Mouse (Mus musculus) midbrain, embryonic 14.5 days (tissue): Measurements from ENCODE around the gene D430041D05Rik. TPM values are rescaled to one million over a fixed set of nuclear protein-coding genes. Genes with fewer than 3 reads are reported as not detected.

Source experiments
- ATAC-seq: fragments of 200-750 bp; cut with Nextera tagmentation; 2 replicates; pipeline ENCODE4 v1.8.0; 2017; ENCODE audit warnings: moderate number of reproducible peaks, moderate library complexity; ENCODE audit not compliant: low FRiP score, low TSS enrichment
- DNase-seq: peaks from one replicate; pipeline ENCODE4 v3.0.0-alpha.2; 2015
- H3K27ac ChIP-seq: fragments of 300-500 bp; sonication (generic); replicated peaks from 2 replicates; pipeline ENCODE4 v1.5.1; 2014; ENCODE audit warnings: mild to moderate bottlenecking, low read depth, low read length, moderate library complexity
- H3K27me3 ChIP-seq: fragments of 300-500 bp; sonication (generic); 2 replicates; pipeline ENCODE4 v1.6.1; 2014; ENCODE audit warnings: low read length, control low read depth, mixed read lengths; ENCODE audit not compliant: control insufficient read depth, insufficient read depth
- H3K36me3 ChIP-seq: fragments of 300-500 bp; sonication (generic); 2 replicates; pipeline ENCODE4 v1.6.1; 2014; ENCODE audit warnings: low read length, control low read depth; ENCODE audit not compliant: control insufficient read depth, insufficient read depth
- H3K4me1 ChIP-seq: fragments of 300-500 bp; sonication (generic); 2 replicates; pipeline ENCODE4 v1.6.1; 2014; ENCODE audit warnings: mild to moderate bottlenecking, antibody characterized with exemption, low read length, control low read depth; ENCODE audit not compliant: control insufficient read depth, insufficient read depth
- H3K4me2 ChIP-seq: fragments of 300-500 bp; sonication (generic); 2 replicates; pipeline ENCODE4 v1.6.1; 2014; ENCODE audit warnings: mild to moderate bottlenecking, low read length, moderate library complexity
- H3K4me3 ChIP-seq: fragments of 300-500 bp; sonication (generic); replicated peaks from 2 replicates; pipeline ENCODE4 v1.5.1; 2014; ENCODE audit warnings: low read depth, low read length
- H3K9ac ChIP-seq: fragments of 300-500 bp; sonication (generic); replicated peaks from 2 replicates; pipeline ENCODE4 v1.6.1; 2014; ENCODE audit warnings: mild to moderate bottlenecking, low read length, moderate library complexity
- H3K9me3 ChIP-seq: fragments of 300-500 bp; sonication (generic); 2 replicates; pipeline ENCODE4 v1.6.1; 2016; ENCODE audit warnings: low read length, control low read depth, mixed read lengths; ENCODE audit not compliant: control insufficient read depth
- WGBS: fragments of 180-500 bp; shearing (Covaris S2); extraction: QIAGEN DNeasy Blood & Tissue Kit; methylation state at CpG from one replicate; pipeline ENCODE4 v1.1.7; 2014; 5-methylcytosine and 5-hydroxymethylcytosine counted together
- polyA plus RNA-seq: library from polyadenylated mRNA; unstranded; fragments of >200 nt; fragmentation: Nextera tagmentation; extraction: Ambion mirVana; gene quantifications from 2 replicates; pipeline ENCODE4 v1.2.1, GENCODE M21; 2014

Gene D430041D05Rik
- polyA plus RNA-seq, 1 experiment from 2014 or later: 12.0 TPM

DNA sequence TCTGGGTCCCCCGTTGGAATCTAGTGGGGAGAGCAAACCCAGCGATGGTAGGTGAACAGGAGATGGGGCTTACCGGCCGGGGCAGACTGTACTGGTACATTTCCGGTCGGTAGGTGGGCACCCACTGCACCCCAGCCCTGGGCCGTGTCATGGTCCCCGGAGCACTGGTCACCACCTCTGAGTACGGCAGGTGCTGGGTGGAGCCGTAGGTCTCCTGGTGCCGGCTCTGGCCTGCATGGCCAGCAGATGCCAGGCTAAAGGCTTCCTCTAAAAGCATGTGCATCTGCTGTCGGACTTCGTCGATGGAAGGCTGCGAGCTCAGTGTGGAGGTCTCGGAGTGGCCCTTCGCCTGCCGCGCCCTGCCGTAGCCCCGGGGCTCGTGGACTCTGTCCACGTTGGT, 243.0 kb downstream of the D430041D05Rik start:
- no peak overlapping the region for H3K4me3 ChIP-seq
- WGBS: 89% methylated on average over 23 of the region's 23 CpGs
- H3K4me2 ChIP-seq: peak overlapping the region; percentile 29
- H3K36me3 ChIP-seq: no peaks in the 10 kb centered on the region
- H3K4me1 ChIP-seq: 0 out of 2 replicates have a peak, but pooled peaks cover 10% of the 10 kb centered on the region
- 0 out of 2 replicates have a peak, but pooled peaks have one; percentile 18 for ATAC-seq
- H3K9me3 ChIP-seq: no peaks in the 10 kb centered on the region
- H3K27me3 ChIP-seq: no peaks in the 10 kb centered on the region
- peak overlapping the region; percentile 56; the same call in 1 of the 2 replicates for H3K27ac ChIP-seq
- DNase-seq: no peak
- no peak overlapping the region for H3K9ac ChIP-seq

DNA sequence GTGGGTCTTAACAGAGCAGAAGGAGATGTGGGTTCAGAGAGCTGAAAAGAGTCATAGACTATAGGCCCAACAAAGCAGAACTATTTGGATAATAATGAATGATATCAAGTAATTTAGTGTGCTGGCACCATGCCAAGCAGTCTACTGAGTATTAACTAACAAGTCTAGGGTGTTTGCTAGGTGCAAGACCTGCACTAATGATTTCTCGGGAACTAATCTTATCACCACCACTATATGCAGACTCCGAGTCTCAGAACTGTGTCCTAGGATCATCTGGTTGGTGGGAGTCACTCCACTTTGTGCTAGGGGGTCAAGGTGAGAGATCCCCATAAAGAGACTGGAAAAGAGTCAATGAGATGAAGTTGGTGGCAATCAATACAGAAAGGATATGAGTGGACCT, 245.2 kb downstream of the D430041D05Rik start:
- Histone ChIP-seq H3K4me1 (0 out of 2 replicates have a peak, but pooled peaks cover 10% of the 10 kb centered on the region), H3K36me3 (no peaks in the 10 kb centered on the region), H3K27ac (no peak overlapping the region), H3K27me3 (no peaks in the 10 kb centered on the region), H3K4me2 (no peak overlapping the region), H3K4me3 (no peak overlapping the region), H3K9ac (no peak overlapping the region), H3K9me3 (no peaks in the 10 kb centered on the region)
- ATAC-seq: no peak
- DNase-seq: no peak
- 93% methylated on average over 2 of the region's 2 CpGs for WGBS

DNA sequence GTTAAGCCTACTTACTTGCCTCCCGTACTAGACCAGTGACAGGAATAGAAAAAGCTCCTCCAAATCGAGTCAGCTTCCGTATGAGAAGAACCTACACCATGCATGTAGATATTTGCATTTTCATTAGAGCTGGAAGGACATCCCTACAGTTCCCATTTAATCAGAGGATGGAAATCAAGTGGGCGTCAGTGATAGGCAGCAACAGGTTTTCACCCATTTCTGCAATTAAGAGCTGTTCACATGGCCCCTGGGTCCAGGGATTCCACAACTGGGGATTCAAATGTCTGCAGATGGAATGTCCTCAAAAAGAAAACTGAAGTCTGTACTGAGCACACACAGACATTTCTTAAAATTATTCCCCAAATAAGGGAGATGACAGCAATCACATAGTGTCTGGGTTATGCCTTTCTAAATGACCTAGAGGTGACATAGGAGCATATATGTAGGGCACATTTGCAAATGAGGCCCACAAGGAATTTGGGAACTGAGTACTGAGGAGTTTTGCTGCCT, 246.8 kb downstream of the D430041D05Rik start:
- ATAC-seq (no peak), DNase-seq (no peak)
- Histone ChIP-seq H3K36me3 (no peaks in the 10 kb centered on the region), H3K9ac (no peak overlapping the region), H3K4me3 (no peak overlapping the region), H3K9me3 (no peaks in the 10 kb centered on the region), H3K4me1 (0 out of 2 replicates have a peak, but pooled peaks cover 10% of the 10 kb centered on the region), H3K27ac (no peak overlapping the region), H3K4me2 (no peak overlapping the region), H3K27me3 (no peaks in the 10 kb centered on the region)
- 96% methylated on average over 4 of the region's 4 CpGs for WGBS

DNA sequence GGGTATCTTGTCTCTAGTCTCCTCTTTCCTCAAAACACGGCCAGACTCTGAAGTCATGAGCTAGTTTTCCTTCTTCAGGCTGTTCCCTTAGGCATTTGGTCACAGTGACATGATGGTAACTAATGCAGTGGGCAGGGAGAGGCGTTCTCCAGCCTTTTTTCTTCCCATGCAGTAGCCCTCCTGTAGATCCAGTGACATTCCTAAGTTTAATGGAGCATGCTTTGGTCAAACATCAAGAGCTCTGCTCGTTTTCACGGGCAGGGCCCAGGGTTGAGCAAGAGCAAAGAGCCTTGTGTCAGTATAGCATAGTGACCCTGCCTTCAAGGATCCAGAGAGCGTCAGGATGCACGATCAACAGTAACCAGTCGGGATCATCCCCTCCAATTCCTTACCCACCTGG, 247.4 kb downstream of the D430041D05Rik start:
- DNase-seq: no peak
- H3K4me2 ChIP-seq: no peak overlapping the region
- no peak overlapping the region for H3K9ac ChIP-seq
- H3K9me3 ChIP-seq: no peaks in the 10 kb centered on the region
- ATAC-seq: no peak
- H3K36me3 ChIP-seq: no peaks in the 10 kb centered on the region
- WGBS: 86% methylated on average over 7 of the region's 7 CpGs
- 0 out of 2 replicates have a peak, but pooled peaks cover 8% of the 10 kb centered on the region for H3K4me1 ChIP-seq
- no peaks in the 10 kb centered on the region for H3K27me3 ChIP-seq
- no peak overlapping the region for H3K4me3 ChIP-seq
- no peak overlapping the region for H3K27ac ChIP-seq

DNA sequence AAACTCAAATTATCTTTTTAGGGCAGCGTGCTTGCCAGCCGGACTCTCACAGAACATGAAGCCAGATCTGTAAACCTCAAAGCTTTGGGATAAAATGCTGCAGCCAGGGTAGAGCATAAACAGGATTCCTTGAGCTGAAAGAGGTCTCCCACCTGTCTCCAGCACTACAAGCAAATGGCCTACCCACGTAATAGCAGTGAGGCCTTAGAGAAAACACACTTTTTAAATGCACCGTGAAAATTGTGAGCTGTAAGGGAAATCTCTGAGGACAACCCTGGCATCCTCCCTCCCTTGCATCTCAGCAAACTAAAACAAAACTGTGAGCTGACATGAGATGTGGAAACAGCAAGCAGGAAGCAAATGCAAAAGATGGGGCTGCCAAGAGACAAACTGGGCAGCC, 253.0 kb downstream of the D430041D05Rik start:
- H3K36me3 ChIP-seq: peaks cover under 1% of the 10 kb centered on the region; the same call in 1 of the 2 replicates
- no peaks in the 10 kb centered on the region for H3K4me1 ChIP-seq
- H3K9ac ChIP-seq: no peak overlapping the region
- no peak overlapping the region for H3K4me3 ChIP-seq
- ATAC-seq (no peak), DNase-seq (no peak)
- 79% methylated on average over 4 of the region's 4 CpGs for WGBS
- no peak overlapping the region for H3K4me2 ChIP-seq
- H3K27ac ChIP-seq: no peak overlapping the region
- no peaks in the 10 kb centered on the region for H3K9me3 ChIP-seq
- no peaks in the 10 kb centered on the region for H3K27me3 ChIP-seq

DNA sequence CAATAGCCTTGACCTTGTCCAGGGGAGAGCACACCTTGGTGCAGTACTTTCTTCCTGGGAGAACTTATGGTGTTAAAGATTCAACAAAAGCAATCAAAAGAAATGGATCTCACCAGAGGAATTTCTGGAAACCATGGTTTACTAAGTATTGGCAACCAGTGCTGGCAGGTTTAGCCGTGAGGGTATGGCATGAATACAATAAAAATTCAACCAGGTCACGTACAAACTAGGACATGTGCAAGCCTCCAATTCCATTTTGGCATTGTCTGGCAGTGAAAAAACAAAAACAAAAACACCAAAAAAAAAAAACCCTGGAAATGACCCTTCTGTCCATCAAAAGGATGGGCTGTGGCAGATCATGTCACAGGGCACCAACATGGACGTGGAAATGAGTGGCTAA, 256.9 kb downstream of the D430041D05Rik start:
- peaks cover 14% of the 10 kb centered on the region for H3K36me3 ChIP-seq
- WGBS: 82% methylated on average over 3 of the region's 3 CpGs
- no peaks in the 10 kb centered on the region for H3K27me3 ChIP-seq
- H3K9me3 ChIP-seq: no peaks in the 10 kb centered on the region
- no peak for DNase-seq
- no peak for ATAC-seq
- no peaks in the 10 kb centered on the region for H3K4me1 ChIP-seq
- H3K4me3 ChIP-seq: no peak overlapping the region
- no peak overlapping the region for H3K27ac ChIP-seq
- no peak overlapping the region for H3K4me2 ChIP-seq
- H3K9ac ChIP-seq: no peak overlapping the region

DNA sequence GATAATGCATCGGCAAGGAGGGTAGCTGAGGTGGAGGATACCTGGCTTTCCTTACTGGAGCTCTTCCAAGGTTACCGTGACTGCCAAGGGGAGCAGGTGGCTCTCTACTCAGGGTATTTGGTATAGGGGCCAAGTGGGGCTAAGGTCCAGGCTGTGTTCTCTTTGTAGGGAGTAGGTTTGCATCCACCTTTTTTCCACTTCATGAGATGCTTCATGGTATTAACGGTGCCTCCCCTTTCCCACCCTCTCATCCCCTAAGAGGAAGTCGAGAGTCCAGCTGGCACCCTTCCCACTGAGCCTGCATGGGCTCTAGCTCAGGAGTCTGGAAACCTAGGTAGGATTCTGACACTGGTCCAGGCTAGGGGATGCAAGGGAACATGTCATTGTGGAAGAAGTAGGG, 257.5 kb downstream of the D430041D05Rik start:
- H3K4me1 ChIP-seq: no peaks in the 10 kb centered on the region
- no peak overlapping the region for H3K27ac ChIP-seq
- peaks cover 14% of the 10 kb centered on the region for H3K36me3 ChIP-seq
- DNase-seq (no peak), ATAC-seq (no peak)
- no peaks in the 10 kb centered on the region for H3K27me3 ChIP-seq
- H3K4me2 ChIP-seq: no peak overlapping the region
- H3K9me3 ChIP-seq: no peaks in the 10 kb centered on the region
- 90% methylated on average over 4 of the region's 4 CpGs for WGBS
- H3K9ac ChIP-seq: no peak overlapping the region
- H3K4me3 ChIP-seq: no peak overlapping the region

DNA sequence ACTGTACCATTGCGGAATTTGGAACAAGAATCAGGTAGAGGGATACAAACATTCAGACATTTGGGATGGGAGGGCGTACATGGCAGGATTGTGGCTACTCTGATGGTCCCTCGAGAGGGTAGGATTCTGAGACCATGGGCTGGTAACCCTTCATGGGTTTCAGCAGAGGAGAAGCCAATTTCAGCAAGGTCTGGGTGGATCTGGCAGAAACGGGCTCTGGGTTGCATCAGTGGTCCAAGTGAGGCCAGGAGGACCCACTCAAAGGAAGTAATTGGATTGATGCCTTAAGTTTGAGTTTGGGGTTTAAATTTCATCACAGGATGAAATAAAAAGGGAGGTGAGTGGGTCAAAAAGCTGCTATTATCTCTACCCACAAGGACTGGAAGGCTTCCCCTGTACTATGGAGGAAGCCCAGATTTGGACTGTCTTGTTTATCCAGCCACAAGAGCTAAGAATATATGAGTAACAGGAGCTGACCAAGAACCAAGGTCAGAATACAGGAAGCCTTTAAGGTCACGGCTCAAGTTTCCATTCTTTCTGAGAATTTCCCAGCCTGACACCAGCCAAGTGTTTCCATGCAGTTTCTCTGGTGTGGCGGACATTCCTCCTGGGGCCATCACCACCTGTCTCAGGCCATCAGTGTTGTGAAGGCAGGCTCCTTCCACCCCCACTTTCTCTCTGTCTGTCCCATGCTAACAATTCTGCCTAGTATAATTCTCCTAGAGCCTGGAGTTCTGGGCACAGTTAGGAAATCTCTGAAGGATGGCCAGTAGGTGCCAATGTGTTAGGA, 260.0 kb downstream of the D430041D05Rik start:
- no peaks in the 10 kb centered on the region for H3K27me3 ChIP-seq
- WGBS: 89% methylated on average over 6 of the region's 6 CpGs
- no peak for ATAC-seq

More for the DNA sequence above, 260.0 kb downstream of the D430041D05Rik start:
- Histone ChIP-seq H3K9ac (no peak overlapping the region), H3K4me2 (no peak overlapping the region), H3K4me1 (no peaks in the 10 kb centered on the region), H3K27ac (no peak overlapping the region), H3K36me3 (peaks cover 14% of the 10 kb centered on the region), H3K9me3 (no peaks in the 10 kb centered on the region), H3K4me3 (no peak overlapping the region)
- DNase-seq: no peak
